Mouse (Mus musculus): ENCODE results near the gene Gpr1.

GRCm38 (mm10) chr1:63195848-63196512 lies 18.4 kb downstream of the Gpr1 start:
- TF ChIP-seq JUND (conservative IDR thresholded peaks at IDR 0.05; ENCODE audit: low read depth, low read length) (no peak), PAX5 (IDR thresholded peaks at IDR 0.05; ENCODE audit: low read length) (no peak)

Measured in CH12.LX (cell line).